Mouse (Mus musculus): ENCODE measurements around the gene Itga9.

DNA sequence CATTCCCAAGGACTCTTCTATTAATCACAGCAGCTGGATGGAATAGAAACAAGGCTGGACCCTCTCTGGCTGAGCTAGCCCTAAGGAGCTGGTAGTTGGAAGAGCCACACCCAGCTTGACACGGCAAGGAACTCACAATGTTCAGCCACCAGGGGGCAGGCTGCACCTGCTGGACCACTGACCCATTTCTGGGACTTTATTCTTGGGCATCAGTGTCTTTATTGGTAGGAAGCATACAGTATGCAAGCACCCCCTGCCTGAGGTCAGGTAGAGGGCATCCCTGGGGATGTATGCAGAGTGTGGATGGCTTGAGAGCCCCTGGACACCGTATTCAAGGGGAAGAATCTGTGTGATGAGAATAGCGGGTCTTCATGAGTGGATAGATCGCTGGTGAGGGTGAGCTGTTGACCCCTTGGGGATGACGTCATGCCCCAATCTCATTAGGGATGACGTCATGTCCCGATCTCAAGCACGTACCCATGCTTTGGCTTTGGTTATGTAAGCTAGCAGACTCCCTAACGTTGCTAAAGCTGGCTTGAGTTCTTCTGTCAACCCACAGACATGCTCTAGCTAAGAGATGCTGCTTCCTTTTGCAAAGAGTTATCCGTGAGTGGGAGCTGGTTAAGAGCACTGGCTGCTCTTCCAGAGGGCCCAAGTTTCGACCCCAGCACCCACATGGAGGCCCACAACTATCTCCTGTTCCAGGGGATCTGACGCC is 314.5 kb downstream of the Itga9 start:
- TF ChIP-seq CTCF (conservative IDR thresholded peaks at IDR 0.05; ENCODE audit: insufficient read depth, insufficient read length, low read depth, low read length) (peak; percentile 97), POLR2A (IDR thresholded peaks at IDR 0.05; ENCODE audit: low read depth, low read length) (no peak)
